Mouse (Mus musculus) heart, postnatal 0 days (tissue): ENCODE measurements at regions not wholly inside any gene's neighbourhood (a gene's known extent, or its start where the extent isn't known, plus 50 kb on each side); places are given as distances from the start of the nearest gene placed in this dataset.

ENCODE experiments used
- CTCF ChIP-seq: IDR thresholded peaks from 2 replicates; pipeline ENCODE4 v1.5.1; 2016; ENCODE audit warnings: antibody characterized with exemption, control low read depth, low read depth
- EP300 ChIP-seq: IDR thresholded peaks from 2 replicates; pipeline ENCODE4 v1.6.1; 2016; ENCODE audit warnings: antibody characterized with exemption, low read depth

- TF ChIP-seq CTCF (no peak), EP300 (no peak)
These were observed 127.2 kb upstream of the Ptchd4 start for GRCm38 (mm10) chr17:42188531-42188930.
